Comparison of ENCODE assay signal across 22 mouse cellular contexts in the genomic region with DNA sequence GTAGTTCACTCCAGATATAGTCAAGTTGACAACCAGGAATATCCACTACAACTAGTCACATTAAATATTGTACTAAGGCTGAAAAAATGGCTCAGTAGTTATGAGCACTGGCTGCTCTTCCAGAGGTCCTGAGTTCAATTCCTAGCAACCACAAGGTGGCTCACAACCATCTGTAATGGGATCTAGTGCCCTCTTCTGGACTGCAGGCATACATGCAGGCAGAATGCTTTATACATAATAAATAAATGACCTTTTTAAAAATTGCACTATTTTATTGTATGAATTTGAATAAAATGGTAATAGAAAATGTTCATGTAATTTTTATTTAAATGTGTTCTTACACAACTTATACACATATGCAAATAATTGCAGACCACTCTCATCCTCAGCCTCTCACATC. TPM values are rescaled to one million over a fixed set of nuclear protein-coding genes. Genes with fewer than 3 reads are reported as not detected.
DNase-seq lines count a peak whose midpoint lies in the region; ATAC-seq and TF ChIP-seq lines count a peak whose summit lies in the region.
"Had no signal": no experiment of that assay in that cellular context is flagged by ENCODE, and none has a peak within 500 bp of the region (broad histone marks: within the 10 kb centered on the region; RNA-seq: fewer than 3 reads in every experiment).

No protein-coding gene starts in this region.

- DNase-seq in heart, adult 2 months = no peak
- no peak for DNase-seq in heart, postnatal 4 days
- no peak for DNase-seq in liver, postnatal 0 days
- DNase-seq in liver = no peak
- peak; percentile 44 for DNase-seq in MEL (ENCODE audit: low read depth, low spot score)
- no peak for DNase-seq in stomach, postnatal 0 days (ENCODE audit: low spot score)
- DNase-seq in spleen, postnatal 4 days (ENCODE audit: low spot score in 2 of 2) = no peak
- DNase-seq: cerebellum, adult 11-12 months; heart, adult 18-20 months; heart, postnatal 10 days; lung, postnatal 14 days; retina, postnatal 1 day; thymus, postnatal 14 days had no signal

- H3K9ac ChIP-seq in heart, adult 2 months (ENCODE audit: low read depth, low read length) = no peak overlapping the region
- H3K9ac ChIP-seq in liver, postnatal 0 days (replicated peaks) = no peak overlapping the region
- H3K9ac ChIP-seq in MEL (ENCODE audit: control insufficient read depth, low read depth, low read length, poor library complexity, severe bottlenecking) = no peak overlapping the region
- no peak overlapping the region for H3K9ac ChIP-seq in stomach, postnatal 0 days (ENCODE audit: low read length)
- H3K9ac ChIP-seq: embryonic facial prominence, embryonic 15.5 days; forebrain, embryonic 12.5 days; hindbrain, embryonic 14.5 days; limb, embryonic 15.5 days; neural tube, embryonic 15.5 days had no signal

- H3K27me3 ChIP-seq in heart, adult 2 months (ENCODE audit: control insufficient read depth, insufficient read depth, low read length) = no peaks in the 10 kb centered on the region
- no peaks in the 10 kb centered on the region for H3K27me3 ChIP-seq in liver, postnatal 0 days (ENCODE audit: insufficient read depth, low read length)
- H3K27me3 ChIP-seq in MEL (ENCODE audit: control insufficient read depth in 1 of 2, insufficient read depth in 2 of 2, low read length in 2 of 2) = no peaks in the 10 kb centered on the region
- H3K27me3 ChIP-seq in stomach, postnatal 0 days (ENCODE audit: control insufficient read depth, insufficient read depth, low read length) = no peaks in the 10 kb centered on the region
- H3K27me3 ChIP-seq: embryonic facial prominence, embryonic 15.5 days; forebrain, embryonic 12.5 days; limb, embryonic 15.5 days; neural tube, embryonic 15.5 days; Patski had no signal

- no peaks in the 10 kb centered on the region for H3K9me3 ChIP-seq in liver, postnatal 0 days (ENCODE audit: low read length)
- H3K9me3 ChIP-seq in MEL (replicated peaks; ENCODE audit: insufficient read depth, low read length) = no peaks in the 10 kb centered on the region
- no peaks in the 10 kb centered on the region for H3K9me3 ChIP-seq in stomach, postnatal 0 days (ENCODE audit: control insufficient read depth, low read length)
- H3K9me3 ChIP-seq: embryonic facial prominence, embryonic 15.5 days; forebrain, embryonic 12.5 days; limb, embryonic 15.5 days; neural tube, embryonic 15.5 days had no signal

- peaks cover 2% of the 10 kb centered on the region for H3K4me1 ChIP-seq in heart, adult 2 months (ENCODE audit: control insufficient read depth, insufficient read depth, low read length)
- H3K4me1 ChIP-seq in liver, postnatal 0 days (ENCODE audit: insufficient read depth) = peaks cover 12% of the 10 kb centered on the region
- peaks cover 5 to 7% of the 10 kb centered on the region in 2 experiments for H3K4me1 ChIP-seq in MEL (ENCODE audit: control insufficient read depth in 1 of 2, insufficient read depth in 2 of 2, low read length in 2 of 2)
- no peaks in the 10 kb centered on the region for H3K4me1 ChIP-seq in stomach, postnatal 0 days (replicated peaks; ENCODE audit: control insufficient read depth, insufficient read depth)

- no peak overlapping the region for H3K27ac ChIP-seq in heart, adult 2 months
- no peak overlapping the region for H3K27ac ChIP-seq in liver, postnatal 0 days (ENCODE audit: low read depth)
- no peak overlapping the region for H3K27ac ChIP-seq in MEL (ENCODE audit: control insufficient read depth, low read depth, low read length)
- no peak overlapping the region for H3K27ac ChIP-seq in stomach, postnatal 0 days (replicated peaks)
- H3K27ac ChIP-seq: embryonic facial prominence, embryonic 15.5 days; forebrain, embryonic 12.5 days; hindbrain, embryonic 14.5 days; limb, embryonic 15.5 days; neural tube, embryonic 15.5 days had no signal

- H3K4me3 ChIP-seq in heart, adult 2 months = no peak overlapping the region
- no peak overlapping the region for H3K4me3 ChIP-seq in liver, postnatal 0 days (ENCODE audit: low read depth, low read length)
- no peak overlapping the region for H3K4me3 ChIP-seq in MEL (ENCODE audit: control insufficient read depth in 1 of 2, insufficient read depth in 1 of 2, low read depth in 2 of 2, low read length in 2 of 2)
- no peak overlapping the region for H3K4me3 ChIP-seq in stomach, postnatal 0 days (ENCODE audit: low read depth, low read length)
- H3K4me3 ChIP-seq: embryonic facial prominence, embryonic 15.5 days; forebrain, embryonic 12.5 days; limb, embryonic 15.5 days; neural tube, embryonic 15.5 days had no signal

- TF ChIP-seq EP300 in heart, adult 2 months (IDR thresholded peaks at IDR 0.05; ENCODE audit: insufficient read depth, low read depth, low read length) = no peak
- no peak for TF ChIP-seq EP300 in liver, postnatal 0 days (IDR thresholded peaks at IDR 0.05; ENCODE audit: low read depth)
- no peak for TF ChIP-seq EP300 in MEL (IDR thresholded peaks at IDR 0.05; ENCODE audit: low read depth in 1 of 2, low read length in 2 of 2)
- TF ChIP-seq EP300 in stomach, postnatal 0 days (optimal IDR thresholded peaks at IDR 0.05) = no peak

- TF ChIP-seq CTCF in heart, adult 2 months (IDR thresholded peaks at IDR 0.05) = peak; percentile 61
- TF ChIP-seq CTCF in liver, postnatal 0 days (IDR thresholded peaks at IDR 0.05; ENCODE audit: low read depth) = peak; percentile 61
- peak; percentile 45 to 82 (median 57) for TF ChIP-seq CTCF in MEL (IDR thresholded peaks at IDR 0.05 in 2 of 3, conservative IDR thresholded peaks at IDR 0.05 in 1 of 3; ENCODE audit: control insufficient read depth in 1 of 3, insufficient read depth in 1 of 3, low read depth in 2 of 3, low read length in 3 of 3, poor library complexity in 1 of 3, severe bottlenecking in 1 of 3)
- TF ChIP-seq CTCF in stomach, postnatal 0 days (IDR thresholded peaks at IDR 0.05; ENCODE audit: low read depth) = peak; percentile 60

- TF ChIP-seq RAD21 in MEL (IDR thresholded peaks at IDR 0.05; ENCODE audit: low read depth, low read length) = peak; percentile 33

- no peaks in the 10 kb centered on the region for H3K79me2 ChIP-seq in heart, adult 2 months (replicated peaks; ENCODE audit: control insufficient read depth, insufficient read depth, low read length)
- H3K79me2 ChIP-seq in MEL (ENCODE audit: control insufficient read depth, insufficient read depth, low read length, poor library complexity) = peaks cover 12% of the 10 kb centered on the region

- no peak for ATAC-seq in liver, postnatal 0 days
- ATAC-seq in stomach, postnatal 0 days (ENCODE audit: low FRiP score, low TSS enrichment) = no peak
- ATAC-seq: Patski had no signal

- H3K4me2 ChIP-seq in liver, postnatal 0 days (ENCODE audit: low read depth, low read length) = no peak overlapping the region
- no peak overlapping the region for H3K4me2 ChIP-seq in stomach, postnatal 0 days (replicated peaks; ENCODE audit: low read depth)
- H3K4me2 ChIP-seq: embryonic facial prominence, embryonic 15.5 days; forebrain, embryonic 12.5 days; hindbrain, embryonic 14.5 days; limb, embryonic 15.5 days; neural tube, embryonic 15.5 days had no signal

- TF ChIP-seq POLR2A in heart, adult 2 months (IDR thresholded peaks at IDR 0.05; ENCODE audit: insufficient read depth, low read depth, low read length) = no peak
- TF ChIP-seq POLR2A in MEL (IDR thresholded peaks at IDR 0.05; ENCODE audit: control insufficient read depth in 1 of 2, insufficient read depth in 1 of 2, low read depth in 1 of 2, low read length in 2 of 2, poor library complexity in 1 of 2) = no peak

- intact Hi-C loops in heart, adult 2 months (cut with DNase I) = loop anchor here (5.0 kb wide), 2 partner anchors 134 to 419 kb away; no protein-coding TSS in a partner anchor

- H3K36me3 ChIP-seq in heart, adult 2 months (ENCODE audit: control insufficient read depth, insufficient read depth, low read length) = no peaks in the 10 kb centered on the region
- no peaks in the 10 kb centered on the region for H3K36me3 ChIP-seq in liver, postnatal 0 days (replicated peaks; ENCODE audit: insufficient read depth, low read length)
- H3K36me3 ChIP-seq in MEL (ENCODE audit: control insufficient read depth in 1 of 2, insufficient read depth in 2 of 2, low read length in 2 of 2) = peaks cover 0 to 7% of the 10 kb centered on the region in 2 experiments; a peak in 2 of 4 replicates
- no peaks in the 10 kb centered on the region for H3K36me3 ChIP-seq in stomach, postnatal 0 days (ENCODE audit: control insufficient read depth, insufficient read depth, low read length)
- H3K36me3 ChIP-seq: embryonic facial prominence, embryonic 15.5 days; forebrain, embryonic 12.5 days; limb, embryonic 15.5 days; neural tube, embryonic 15.5 days had no signal

TF ChIP-seq in MEL, 35 proteins besides CTCF, POLR2A, EP300 and RAD21:
- no peak for TF ChIP-seq TCF12 (IDR thresholded peaks at IDR 0.05; ENCODE audit: low read depth, low read length)
- TF ChIP-seq ZC3H11A (IDR thresholded peaks at IDR 0.05; ENCODE audit: low read depth, low read length) = peak; percentile 42
- peak; percentile 73 for TF ChIP-seq SMC3 (IDR thresholded peaks at IDR 0.05; ENCODE audit: low read depth, low read length)

RNA-seq across cellular contexts. Expression of gene Cbll1, which starts 3.8 kb away (rescaled TPM):
- total RNA-seq in heart, adult 2 months (2021) = 10 to 100 TPM; 11.1 TPM
- polyA plus RNA-seq in heart, adult 2 months (2012; rRNA removed) = 4.6 and 7.0 TPM in 2 replicates
- total RNA-seq in heart, postnatal 4 days (2021) = 10 to 100 TPM; 13.6 to 15.1 TPM
- 3.4 and 3.8 TPM in 2 replicates for polyA plus RNA-seq in liver, postnatal 0 days (2015; fragmentation: Nextera tagmentation; extraction: Ambion mirVana)
- 5.0 and 5.3 TPM in 2 replicates for total RNA-seq in MEL (2012; rRNA removed)
- polyA plus RNA-seq in MEL (2012; ENCODE audit: insufficient read depth in 1 of 2, insufficient read length in 2 of 2, low read depth in 1 of 2, low replicate concordance in 2 of 2, missing spikeins in 1 of 2) = 10 to 100 TPM in 1 of 2 experiments, not detected in 1; 19.8 TPM
- polyA plus RNA-seq in stomach, postnatal 0 days (2015; fragmentation: Nextera tagmentation; extraction: Ambion mirVana) = 6.1 and 6.4 TPM in 2 replicates

RNA-seq across cellular contexts. Expression of gene Slc26a4, which starts 56.6 kb away (rescaled TPM):
- total RNA-seq in heart, adult 2 months (2021) = under 1 TPM; 0.18 to 0.52 TPM
- polyA plus RNA-seq in heart, adult 2 months (2012; rRNA removed) = 0.12 TPM in 1 of 2 replicates, not detected in the other
- total RNA-seq in heart, postnatal 4 days (2021) = under 1 TPM; 0.17 to 0.32 TPM
- polyA plus RNA-seq in liver, postnatal 0 days (2015; fragmentation: Nextera tagmentation; extraction: Ambion mirVana) = 0.04 TPM in 2 replicates
- total RNA-seq in MEL (2012; rRNA removed) = 0.04 TPM in 1 of 2 replicates, not detected in the other
- not detected for polyA plus RNA-seq in MEL (2012; ENCODE audit: insufficient read depth in 1 of 2, insufficient read length in 2 of 2, low read depth in 1 of 2, low replicate concordance in 2 of 2, missing spikeins in 1 of 2)
- 0.16 and 0.29 TPM in 2 replicates for polyA plus RNA-seq in stomach, postnatal 0 days (2015; fragmentation: Nextera tagmentation; extraction: Ambion mirVana)
- total RNA-seq: gastrocnemius, adult 18-20 months; heart, adult 18-20 months; megakaryocyte-erythroid progenitor cell, adult 5-6 weeks; monocyte, adult 5-6 weeks had no signal
- polyA plus RNA-seq: forebrain, embryonic 12.5 days; hindbrain, embryonic 14.5 days; limb, embryonic 15.5 days had no signal
